Mouse (Mus musculus): Measurements from ENCODE around the gene Rhbdl3. TPM values are rescaled to one million over a fixed set of nuclear protein-coding genes. Genes with fewer than 3 reads are reported as not detected.

Gene Rhbdl3
- 0.16 and 0.97 TPM in 2 replicates for polyA plus RNA-seq (2012; ENCODE audit: low replicate concordance)

DNA sequence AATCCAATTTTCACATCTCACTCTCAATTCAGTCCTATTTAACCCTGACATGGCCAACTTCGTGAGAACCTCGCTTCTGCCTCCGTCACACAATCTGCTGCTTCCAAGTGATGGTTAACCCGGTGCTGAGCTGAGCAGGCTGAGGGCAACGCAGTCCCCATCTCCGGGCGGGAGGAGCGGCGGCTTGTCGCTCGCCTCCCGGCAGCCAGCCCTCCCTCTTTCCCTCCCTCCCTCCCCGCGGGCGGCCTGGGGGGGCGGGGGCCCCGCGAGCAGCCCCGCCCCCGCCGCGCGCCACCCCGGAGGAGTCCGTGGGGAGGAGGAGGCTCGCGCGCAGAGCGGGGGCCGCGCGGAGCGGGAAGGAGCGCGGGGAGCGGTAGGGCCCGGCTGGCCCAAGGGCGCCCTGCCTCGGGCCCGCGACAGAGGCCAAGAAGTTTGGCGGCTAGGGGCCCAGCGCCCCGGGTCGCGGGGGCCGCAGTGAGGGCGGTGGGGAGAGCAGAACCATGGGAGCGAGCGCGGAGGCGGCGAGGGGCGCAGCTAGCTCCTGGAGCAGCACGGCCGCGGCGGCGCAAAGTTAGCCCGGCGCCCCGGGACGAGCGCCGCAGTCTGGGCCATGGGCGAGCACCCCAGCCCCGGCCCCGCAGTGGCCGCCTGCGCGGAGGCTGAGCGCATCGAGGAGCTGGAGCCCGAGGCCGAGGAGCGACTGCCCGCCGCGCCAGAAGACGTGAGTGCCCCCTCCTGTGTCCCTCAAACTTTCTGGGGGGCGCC lies at the start of gene Rhbdl3:
Rhbdl3 (plus strand) TSS at position 362 of the 765 bp plus-strand sequence.

GRCm38 (mm10) chr11:80377712-80378451 lies 77.2 kb downstream of the Rhbdl3 start, which contains the start of gene 5730455P16Rik:
5730455P16Rik (minus strand) TSS chr11:80378034.

DNA sequence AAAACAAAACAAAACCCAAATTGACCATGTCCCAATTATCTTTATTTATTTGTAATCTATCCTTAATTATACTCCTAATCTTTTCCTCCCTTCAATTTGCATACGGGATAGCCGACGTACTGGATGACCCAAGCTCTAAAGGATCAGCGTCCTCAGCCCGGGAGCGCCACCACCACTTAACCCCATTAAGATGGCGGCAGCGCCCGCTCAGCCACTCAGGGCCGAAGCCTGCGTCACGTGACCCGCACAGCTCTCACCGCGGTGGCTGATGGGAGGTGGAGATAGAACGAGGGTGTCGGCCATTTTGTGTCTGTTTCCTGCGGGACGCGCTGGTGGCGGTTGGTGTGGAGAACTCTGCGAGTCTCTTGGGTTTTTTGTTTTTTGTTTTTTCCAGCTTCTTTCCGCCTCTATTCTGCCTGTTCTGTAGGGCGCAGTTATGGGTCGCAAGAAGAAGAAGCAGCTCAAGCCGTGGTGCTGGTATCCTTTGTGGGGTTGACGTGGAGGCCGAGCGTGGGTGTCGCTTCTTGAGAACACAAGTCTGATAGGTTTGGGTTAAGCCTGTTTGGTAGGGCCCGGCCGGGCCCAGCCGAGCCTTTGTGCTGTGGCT lies 82.4 kb downstream of the Rhbdl3 start, which contains the start of gene Zfp207:
Zfp207 (plus strand) TSS at position 261 of the 607 bp plus-strand sequence.

Other genes starting within 250 kb of the Rhbdl3 start
- gene Crlf3, start 219.9 kb upstream of the Rhbdl3 start, polyA plus RNA-seq (2012; ENCODE audit: low replicate concordance), result 70.9 and 76.6 TPM in 2 replicates
- gene Atad5, start 211.5 kb upstream of the Rhbdl3 start, polyA plus RNA-seq (2012; ENCODE audit: low replicate concordance), result 0.99 and 1.4 TPM in 2 replicates
- 0.34 and 0.71 TPM in 2 replicates for gene Tefm, start 158.7 kb upstream of the Rhbdl3 start, polyA plus RNA-seq (2012; ENCODE audit: low replicate concordance)
- 7.6 and 24.5 TPM in 2 replicates for gene Adap2, start 146.8 kb upstream of the Rhbdl3 start, polyA plus RNA-seq (2012; ENCODE audit: low replicate concordance)
- 14.6 and 21.4 TPM in 2 replicates for gene Rnf135, start 117.1 kb upstream of the Rhbdl3 start, polyA plus RNA-seq (2012; ENCODE audit: low replicate concordance)
- 4.1 and 5.1 TPM in 2 replicates for gene Rhot1, start 91.9 kb upstream of the Rhbdl3 start, polyA plus RNA-seq (2012; ENCODE audit: low replicate concordance)
- gene 5730455P16Rik, start 77.1 kb downstream of the Rhbdl3 start, polyA plus RNA-seq (2012; ENCODE audit: low replicate concordance), result 3.6 and 7.3 TPM in 2 replicates
- 12.6 and 59.3 TPM in 2 replicates for gene Zfp207, start 82.4 kb downstream of the Rhbdl3 start, polyA plus RNA-seq (2012; ENCODE audit: low replicate concordance)
- gene Psmd11, start 127.7 kb downstream of the Rhbdl3 start, polyA plus RNA-seq (2012; ENCODE audit: low replicate concordance), result 26.4 and 46.9 TPM in 2 replicates
- gene Cdk5r1, start 176.1 kb downstream of the Rhbdl3 start, polyA plus RNA-seq (2012; ENCODE audit: low replicate concordance), result 15.6 and 61.2 TPM in 2 replicates

All from hematopoietic multipotent progenitor cell, adult 10-12 weeks (in vitro differentiated cells).